ENCODE assay signal across 29 mouse cellular contexts in the genomic region with DNA sequence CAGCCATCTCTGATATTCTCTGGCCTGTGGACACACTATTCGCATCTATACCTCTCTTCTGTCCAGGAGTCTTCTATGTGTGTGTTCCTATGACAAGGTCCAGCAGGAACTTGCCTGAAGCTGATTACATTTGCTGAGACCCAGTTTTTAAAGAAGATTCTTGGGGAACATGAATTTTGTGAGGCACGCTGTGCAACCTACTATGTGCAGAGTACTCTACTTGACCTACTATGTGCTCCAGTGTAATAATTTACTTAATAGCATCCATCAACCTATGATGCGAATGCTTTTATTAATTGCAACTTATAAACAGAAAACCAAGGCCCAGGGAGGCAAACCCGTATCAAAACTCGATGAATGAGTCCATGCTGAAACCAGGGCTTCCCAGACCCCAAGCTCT.
"Had no signal": no experiment of that assay in that cellular context is flagged by ENCODE, and none has a peak within 500 bp of the region (broad histone marks: within the 10 kb centered on the region; RNA-seq: fewer than 3 reads in every experiment).

No protein-coding gene starts in this region.

- H3K9ac ChIP-seq: limb, embryonic 12.5 days; limb, embryonic 13.5 days; limb, embryonic 15.5 days; liver, embryonic 12.5 days; liver, embryonic 13.5 days; liver, embryonic 14.5 days; liver, embryonic 15.5 days; liver, postnatal 0 days; lung, embryonic 14.5 days; lung, embryonic 15.5 days; midbrain, embryonic 12.5 days; midbrain, embryonic 13.5 days; midbrain, embryonic 15.5 days had no signal

- DNase-seq: left cerebral cortex, postnatal 4 days; liver; liver, embryonic 13.5 days; liver, postnatal 0 days; lung, adult 18-20 months; lung, adult 2 months; lung, embryonic 14.5 days; lung, postnatal 10 days; lung, postnatal 14 days; lung, postnatal 36 days; lung, postnatal 4 days; midbrain, embryonic 14.5 days had no signal

- H3K9me3 ChIP-seq: limb, embryonic 10.5 days; limb, embryonic 12.5 days; limb, embryonic 13.5 days; limb, embryonic 15.5 days; liver, embryonic 12.5 days; liver, embryonic 13.5 days; liver, embryonic 15.5 days; lung, embryonic 15.5 days; megakaryocyte, embryonic 14.5 days; midbrain, embryonic 10.5 days; midbrain, embryonic 12.5 days; midbrain, embryonic 13.5 days; midbrain, embryonic 15.5 days had no signal

- H3K4me3 ChIP-seq: limb, embryonic 10.5 days; limb, embryonic 12.5 days; limb, embryonic 13.5 days; limb, embryonic 15.5 days; liver, embryonic 12.5 days; liver, embryonic 13.5 days; liver, embryonic 15.5 days; lung, embryonic 15.5 days; megakaryocyte, embryonic 14.5 days; midbrain, embryonic 10.5 days; midbrain, embryonic 12.5 days; midbrain, embryonic 13.5 days; midbrain, embryonic 15.5 days; myocyte had no signal

- H3K4me1 ChIP-seq: limb, embryonic 10.5 days; limb, embryonic 12.5 days; limb, embryonic 13.5 days; limb, embryonic 15.5 days; liver, embryonic 12.5 days; liver, embryonic 13.5 days; liver, embryonic 15.5 days; megakaryocyte, embryonic 14.5 days; midbrain, embryonic 12.5 days; midbrain, embryonic 13.5 days had no signal

- H3K27ac ChIP-seq: limb, embryonic 10.5 days; limb, embryonic 12.5 days; limb, embryonic 13.5 days; limb, embryonic 15.5 days; liver, embryonic 12.5 days; liver, embryonic 13.5 days; liver, embryonic 14.5 days; liver, embryonic 15.5 days; lung, embryonic 15.5 days; macrophage; midbrain, embryonic 10.5 days; midbrain, embryonic 12.5 days; midbrain, embryonic 13.5 days; midbrain, embryonic 15.5 days had no signal

- H3K36me3 ChIP-seq: limb, embryonic 10.5 days; limb, embryonic 12.5 days; limb, embryonic 13.5 days; limb, embryonic 15.5 days; liver, embryonic 12.5 days; liver, embryonic 13.5 days; liver, embryonic 15.5 days; lung, embryonic 15.5 days; midbrain, embryonic 10.5 days; midbrain, embryonic 12.5 days; midbrain, embryonic 13.5 days; midbrain, embryonic 15.5 days had no signal

- H3K4me2 ChIP-seq: limb, embryonic 12.5 days; limb, embryonic 13.5 days; limb, embryonic 15.5 days; liver, embryonic 11.5 days; liver, embryonic 12.5 days; liver, embryonic 13.5 days; liver, embryonic 15.5 days; lung, embryonic 14.5 days; lung, embryonic 15.5 days; midbrain, embryonic 11.5 days; midbrain, embryonic 12.5 days; midbrain, embryonic 13.5 days; midbrain, embryonic 15.5 days had no signal

- H3K27me3 ChIP-seq: limb, embryonic 12.5 days; limb, embryonic 13.5 days; limb, embryonic 15.5 days; liver, embryonic 12.5 days; liver, embryonic 13.5 days; liver, embryonic 15.5 days; lung, embryonic 15.5 days; megakaryocyte, embryonic 14.5 days had no signal
